In the genomic region with DNA sequence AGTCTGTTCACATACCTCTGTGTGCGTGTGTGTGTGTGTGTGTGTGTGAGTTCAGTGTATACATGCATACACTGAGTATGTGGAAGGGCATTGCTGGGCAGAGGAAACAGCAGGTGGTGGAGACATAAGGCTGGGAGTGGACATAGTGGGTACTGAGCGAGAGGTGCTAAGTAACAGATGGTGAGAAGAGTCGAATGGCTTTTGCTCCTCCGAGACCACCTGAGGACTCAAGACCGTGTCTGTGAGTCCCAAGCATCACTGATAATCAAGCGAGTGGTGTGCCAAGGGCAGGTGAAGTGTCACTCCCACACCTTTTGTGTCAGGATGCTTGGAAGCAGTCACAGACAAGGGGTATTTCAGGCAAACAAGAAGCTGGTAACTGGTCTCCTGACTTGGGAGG, we compare ENCODE assay signal across 24 mouse cellular contexts. TPM values are rescaled to one million over a fixed set of nuclear protein-coding genes. Genes with fewer than 3 reads are reported as not detected.
DNase-seq lines count a peak whose midpoint lies in the region; ATAC-seq lines count a peak whose summit lies in the region.
"Had no signal": no experiment of that assay in that cellular context is flagged by ENCODE, and none has a peak within 500 bp of the region (broad histone marks: within the 10 kb centered on the region; RNA-seq: fewer than 3 reads in every experiment).

No protein-coding gene starts in this region.

- no peaks in the 10 kb centered on the region for H3K27me3 ChIP-seq in hindbrain, embryonic 16.5 days (replicated peaks; ENCODE audit: control insufficient read depth, insufficient read depth, low read length)
- H3K27me3 ChIP-seq in hindbrain, embryonic 13.5 days, result no peaks in the 10 kb centered on the region
- H3K27me3 ChIP-seq in limb, embryonic 10.5 days (ENCODE audit: low read depth, poor library complexity, severe bottlenecking), result no peaks in the 10 kb centered on the region
- no peaks in the 10 kb centered on the region for H3K27me3 ChIP-seq in forebrain, embryonic 11.5 days (ENCODE audit: control insufficient read depth, insufficient read depth, low read length)
- H3K27me3 ChIP-seq: forebrain, embryonic 12.5 days; liver, embryonic 15.5 days; lung, embryonic 15.5 days; midbrain, embryonic 12.5 days; neural tube, embryonic 13.5 days; Patski had no signal

- ATAC-seq in hindbrain, embryonic 16.5 days, result peak; percentile 34; the same call in 1 of the 2 replicates
- no peak for ATAC-seq in hindbrain, embryonic 13.5 days (ENCODE audit: low FRiP score)
- no peak for ATAC-seq in forebrain, embryonic 11.5 days (replicated peaks; ENCODE audit: low FRiP score)
- ATAC-seq: forebrain, postnatal 0 days; intestine, embryonic 16.5 days had no signal

- no peaks in the 10 kb centered on the region for H3K36me3 ChIP-seq in hindbrain, embryonic 16.5 days (ENCODE audit: control insufficient read depth, insufficient read depth, low read length)
- H3K36me3 ChIP-seq in hindbrain, embryonic 13.5 days, result no peaks in the 10 kb centered on the region
- no peaks in the 10 kb centered on the region for H3K36me3 ChIP-seq in limb, embryonic 10.5 days
- H3K36me3 ChIP-seq in forebrain, embryonic 11.5 days (ENCODE audit: control insufficient read depth, insufficient read depth, low read length), result no peaks in the 10 kb centered on the region
- H3K36me3 ChIP-seq: forebrain, embryonic 12.5 days; heart, embryonic 12.5 days; liver, embryonic 15.5 days; lung, embryonic 15.5 days; midbrain, embryonic 12.5 days; neural tube, embryonic 13.5 days had no signal

- no peaks in the 10 kb centered on the region for H3K9me3 ChIP-seq in hindbrain, embryonic 16.5 days (ENCODE audit: control insufficient read depth, low read length)
- H3K9me3 ChIP-seq in hindbrain, embryonic 13.5 days, result no peaks in the 10 kb centered on the region
- no peaks in the 10 kb centered on the region for H3K9me3 ChIP-seq in limb, embryonic 10.5 days (replicated peaks)
- no peaks in the 10 kb centered on the region for H3K9me3 ChIP-seq in forebrain, embryonic 11.5 days (ENCODE audit: control insufficient read depth, low read length)
- H3K9me3 ChIP-seq: forebrain, embryonic 12.5 days; heart, embryonic 12.5 days; liver, embryonic 15.5 days; lung, embryonic 15.5 days; midbrain, embryonic 12.5 days; neural tube, embryonic 13.5 days had no signal

- no peak overlapping the region for H3K4me2 ChIP-seq in hindbrain, embryonic 16.5 days (ENCODE audit: low read length)
- H3K4me2 ChIP-seq in hindbrain, embryonic 13.5 days, result no peak overlapping the region
- no peak overlapping the region for H3K4me2 ChIP-seq in forebrain, embryonic 11.5 days (ENCODE audit: low read depth, low read length, severe bottlenecking)
- H3K4me2 ChIP-seq: forebrain, embryonic 12.5 days; heart, embryonic 12.5 days; liver, embryonic 15.5 days; lung, embryonic 15.5 days; midbrain, embryonic 12.5 days; neural tube, embryonic 13.5 days had no signal

- H3K27ac ChIP-seq in hindbrain, embryonic 16.5 days (ENCODE audit: low read depth, low read length), result no peak overlapping the region
- H3K27ac ChIP-seq in hindbrain, embryonic 13.5 days, result no peak overlapping the region
- 0 out of 2 replicates have a peak overlapping the region, but pooled peaks have one; percentile 26 for H3K27ac ChIP-seq in limb, embryonic 10.5 days
- H3K27ac ChIP-seq in forebrain, embryonic 11.5 days (ENCODE audit: low read depth, low read length), result no peak overlapping the region
- H3K27ac ChIP-seq: forebrain, embryonic 12.5 days; heart, adult 2 months; kidney, postnatal 0 days; left cerebral cortex, adult 2 months; liver, embryonic 15.5 days; lung, embryonic 15.5 days; midbrain, embryonic 12.5 days; neural tube, embryonic 13.5 days had no signal

- 68% methylated on average over 6 of the region's 6 CpGs for WGBS in hindbrain, embryonic 16.5 days
- WGBS in hindbrain, embryonic 13.5 days, result 77% methylated on average over 6 of the region's 6 CpGs
- WGBS in limb, embryonic 10.5 days, result 76% methylated on average over 6 of the region's 6 CpGs
- 86% methylated on average over 6 of the region's 6 CpGs for whole genome bisulfite sequencing in forebrain, embryonic 11.5 days

- no peaks in the 10 kb centered on the region; the same call in 1 of the 2 replicates for H3K4me1 ChIP-seq in hindbrain, embryonic 16.5 days (ENCODE audit: control insufficient read depth, insufficient read depth, low read depth, low read length)
- H3K4me1 ChIP-seq in hindbrain, embryonic 13.5 days (replicated peaks), result peaks cover 8% of the 10 kb centered on the region; the same call in 1 of the 2 replicates
- peaks cover 18% of the 10 kb centered on the region for H3K4me1 ChIP-seq in limb, embryonic 10.5 days
- 0 out of 2 replicates have a peak, but pooled peaks cover 2% of the 10 kb centered on the region for H3K4me1 ChIP-seq in forebrain, embryonic 11.5 days (replicated peaks; ENCODE audit: control insufficient read depth, insufficient read depth, low read length)
- H3K4me1 ChIP-seq: forebrain, embryonic 12.5 days; heart, embryonic 12.5 days; liver, embryonic 15.5 days; lung, embryonic 15.5 days; midbrain, embryonic 12.5 days had no signal

- DNase-seq in cerebellum, adult 18-20 months, result peak; percentile 21 to 38
- peak; percentile 51 for DNase-seq in cerebellum, adult 9-11 months
- no peak for DNase-seq in limb, embryonic 10.5 days (ENCODE audit: low spot score)
- DNase-seq in forebrain, embryonic 11.5 days (ENCODE audit: low spot score), result no peak
- no peak for DNase-seq in retina, embryonic 14.5 days (ENCODE audit: low spot score)
- DNase-seq: adrenal gland, postnatal 10 days; forebrain, postnatal 0 days; heart, adult 2 months; kidney, adult 8-10 months; kidney, postnatal 4 days; lung, postnatal 36 days had no signal

- H3K9ac ChIP-seq in hindbrain, embryonic 16.5 days (ENCODE audit: low read depth, low read length), result no peak overlapping the region
- H3K9ac ChIP-seq in hindbrain, embryonic 13.5 days, result no peak overlapping the region
- no peak overlapping the region for H3K9ac ChIP-seq in forebrain, embryonic 11.5 days (ENCODE audit: low read length)
- H3K9ac ChIP-seq: forebrain, embryonic 12.5 days; forebrain, postnatal 0 days; heart, embryonic 12.5 days; liver, embryonic 15.5 days; lung, embryonic 15.5 days; midbrain, embryonic 12.5 days; neural tube, embryonic 13.5 days had no signal

- no peak overlapping the region for H3K4me3 ChIP-seq in hindbrain, embryonic 16.5 days (ENCODE audit: low read length)
- no peak overlapping the region for H3K4me3 ChIP-seq in hindbrain, embryonic 13.5 days
- H3K4me3 ChIP-seq in limb, embryonic 10.5 days, result no peak overlapping the region
- H3K4me3 ChIP-seq in forebrain, embryonic 11.5 days (ENCODE audit: low read depth, low read length), result no peak overlapping the region
- H3K4me3 ChIP-seq: erythroblast, embryonic 14.5 days; forebrain, embryonic 12.5 days; heart, adult 2 months; heart, embryonic 12.5 days; left cerebral cortex, adult 2 months; liver, embryonic 15.5 days; lung, embryonic 15.5 days; midbrain, embryonic 12.5 days; neural tube, embryonic 13.5 days had no signal

RNA-seq across cellular contexts. Expression of gene Ctbp2, which starts 30.7 kb away (rescaled TPM):
- 44.9 and 57.9 TPM in 2 replicates for polyA plus RNA-seq in hindbrain, embryonic 16.5 days (2015; fragmentation: Nextera tagmentation; extraction: Ambion mirVana)
- polyA plus RNA-seq in hindbrain, embryonic 13.5 days (2015; fragmentation: Nextera tagmentation; extraction: Ambion mirVana), result 82.8 and 85.6 TPM in 2 replicates
- polyA plus RNA-seq in limb, embryonic 10.5 days (2016; fragmentation: Nextera tagmentation; extraction: Ambion mirVana), result 145 TPM in 2 replicates
- polyA plus RNA-seq in forebrain, embryonic 11.5 days (2014; fragmentation: Nextera tagmentation; extraction: Ambion mirVana), result 137 and 150 TPM in 2 replicates

RNA-seq across cellular contexts. Expression of gene Fgfr2, which starts 31.7 kb away (rescaled TPM):
- 24.1 and 27.7 TPM in 2 replicates for polyA plus RNA-seq in hindbrain, embryonic 16.5 days (2015; fragmentation: Nextera tagmentation; extraction: Ambion mirVana)
- polyA plus RNA-seq in hindbrain, embryonic 13.5 days (2015; fragmentation: Nextera tagmentation; extraction: Ambion mirVana), result 26.3 and 33.9 TPM in 2 replicates
- polyA plus RNA-seq in limb, embryonic 10.5 days (2016; fragmentation: Nextera tagmentation; extraction: Ambion mirVana), result 47.7 and 64.4 TPM in 2 replicates
- polyA plus RNA-seq in forebrain, embryonic 11.5 days (2014; fragmentation: Nextera tagmentation; extraction: Ambion mirVana), result 93.6 and 99.4 TPM in 2 replicates
- polyA plus RNA-seq: erythroblast, embryonic 14.5 days had no signal

Comparison
In these comparisons a context has a peak if more than half of its experiments do, and no peak if none do; other contexts are left out.
1. DNase-seq: peak in cerebellum, adult 18-20 months (2 of 2) and cerebellum, adult 9-11 months (single experiment); none in limb, embryonic 10.5 days (single experiment), forebrain, embryonic 11.5 days (single experiment) and retina, embryonic 14.5 days (single experiment).